ENCODE assay signal across 9 mouse cellular contexts in the genomic region with DNA sequence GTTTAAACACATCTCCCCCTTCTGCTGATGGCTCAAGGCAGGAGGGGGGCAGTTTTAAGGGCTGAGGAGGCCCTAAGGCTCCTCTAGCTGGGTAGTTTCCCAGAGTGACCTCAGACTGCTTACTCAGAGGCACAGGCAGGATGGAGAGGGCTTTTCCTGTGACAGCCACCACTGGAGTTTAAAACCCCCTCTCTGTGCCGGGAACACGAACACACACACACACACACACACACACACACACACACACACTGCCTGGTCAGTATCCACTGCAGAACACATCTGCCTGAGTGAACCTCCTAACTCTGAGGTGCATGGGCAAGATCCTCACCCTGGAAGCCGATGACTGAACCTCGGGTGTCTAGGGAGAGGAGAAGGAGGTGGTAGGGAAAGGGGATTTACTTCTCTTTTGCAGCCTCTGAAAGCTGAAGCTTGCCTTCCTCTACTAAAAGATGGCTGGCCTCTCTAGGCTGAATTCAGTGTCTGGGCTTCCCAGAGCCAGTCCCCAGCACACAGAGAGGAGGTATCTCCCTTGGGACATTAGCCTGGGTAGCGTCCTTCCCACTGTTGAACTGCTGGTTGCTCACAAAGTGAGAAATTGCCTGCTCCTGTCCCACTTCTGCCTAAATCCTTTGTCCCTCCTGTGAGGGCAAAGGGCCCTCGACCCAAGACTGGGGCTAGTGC.
A peak's percentile ranks its signal among the peaks of the same experiment; 100 is the strongest.
DNase-seq lines count a peak whose midpoint lies in the region; ATAC-seq and TF ChIP-seq lines count a peak whose summit lies in the region.
"Had no signal": no experiment of that assay in that cellular context is flagged by ENCODE, and none has a peak within 500 bp of the region (broad histone marks: within the 10 kb centered on the region; RNA-seq: fewer than 3 reads in every experiment).

No protein-coding gene starts in this region.

- ATAC-seq in lung, embryonic 14.5 days (ENCODE audit: insufficient read depth), result no peak
- ATAC-seq in embryonic facial prominence, embryonic 11.5 days (replicated peaks; ENCODE audit: insufficient number of reproducible peaks, low FRiP score, low TSS enrichment, low read depth), result 0 out of 2 replicates have a peak, but pooled peaks have one; percentile 9
- peak; percentile 68 for ATAC-seq in hindbrain, embryonic 16.5 days
- peak; percentile 59 for ATAC-seq in neural tube, embryonic 14.5 days (ENCODE audit: low read depth)

- WGBS in lung, embryonic 14.5 days, result 30% methylated on average over 6 of the region's 6 CpGs
- WGBS in lung, adult 2 months, result 20% methylated on average over 6 of the region's 6 CpGs
- 31% methylated on average over 6 of the region's 6 CpGs for WGBS in embryonic facial prominence, embryonic 11.5 days
- WGBS in hindbrain, embryonic 16.5 days, result 22% methylated on average over 6 of the region's 6 CpGs
- WGBS in neural tube, embryonic 14.5 days, result 30% methylated on average over 6 of the region's 6 CpGs

- H3K27ac ChIP-seq in lung, embryonic 14.5 days (ENCODE audit: low read depth), result no peak overlapping the region
- no peak overlapping the region for H3K27ac ChIP-seq in embryonic facial prominence, embryonic 11.5 days (replicated peaks; ENCODE audit: low read depth, low read length)
- H3K27ac ChIP-seq in hindbrain, embryonic 16.5 days (ENCODE audit: low read depth, low read length), result peak overlapping the region; percentile 74
- H3K27ac ChIP-seq in neural tube, embryonic 14.5 days (ENCODE audit: low read depth, low read length), result peak overlapping the region; percentile 78

- H3K9ac ChIP-seq in lung, embryonic 14.5 days, result no peak overlapping the region
- H3K9ac ChIP-seq in embryonic facial prominence, embryonic 11.5 days (replicated peaks; ENCODE audit: low read length), result no peak overlapping the region
- peak overlapping the region; percentile 77 for H3K9ac ChIP-seq in hindbrain, embryonic 16.5 days (ENCODE audit: low read depth, low read length)
- peak overlapping the region; percentile 64 for H3K9ac ChIP-seq in neural tube, embryonic 14.5 days (replicated peaks; ENCODE audit: low read depth, low read length)

- H3K4me3 ChIP-seq in lung, embryonic 14.5 days (ENCODE audit: low read depth, low read length), result peak overlapping the region; percentile 28; the same call in 1 of the 2 replicates
- no peak overlapping the region for H3K4me3 ChIP-seq in lung, adult 2 months (replicated peaks; ENCODE audit: extremely low read depth, low read depth, low read length)
- peak overlapping the region; percentile 31 for H3K4me3 ChIP-seq in embryonic facial prominence, embryonic 11.5 days (ENCODE audit: low read depth, low read length)
- H3K4me3 ChIP-seq in hindbrain, embryonic 16.5 days (ENCODE audit: low read length), result peak overlapping the region; percentile 52
- peak overlapping the region; percentile 52 for H3K4me3 ChIP-seq in neural tube, embryonic 14.5 days (ENCODE audit: low read depth, low read length)

- TF ChIP-seq POLR2A in lung, adult 2 months (IDR thresholded peaks at IDR 0.05; ENCODE audit: borderline replicate concordance, extremely low read depth, low read depth, low read length), result no peak

- no peaks in the 10 kb centered on the region for H3K9me3 ChIP-seq in lung, embryonic 14.5 days (ENCODE audit: low read depth, low read length)
- H3K9me3 ChIP-seq in embryonic facial prominence, embryonic 11.5 days (replicated peaks; ENCODE audit: control insufficient read depth, low read length), result no peaks in the 10 kb centered on the region
- no peaks in the 10 kb centered on the region for H3K9me3 ChIP-seq in hindbrain, embryonic 16.5 days (ENCODE audit: control insufficient read depth, low read length)
- H3K9me3 ChIP-seq in neural tube, embryonic 14.5 days (ENCODE audit: control insufficient read depth, low read length), result no peaks in the 10 kb centered on the region

- no peaks in the 10 kb centered on the region for H3K36me3 ChIP-seq in lung, embryonic 14.5 days (ENCODE audit: insufficient read depth)
- H3K36me3 ChIP-seq in embryonic facial prominence, embryonic 11.5 days (replicated peaks; ENCODE audit: control insufficient read depth, insufficient read depth, low read depth, low read length), result no peaks in the 10 kb centered on the region
- H3K36me3 ChIP-seq in hindbrain, embryonic 16.5 days (ENCODE audit: control insufficient read depth, insufficient read depth, low read length), result no peaks in the 10 kb centered on the region
- no peaks in the 10 kb centered on the region for H3K36me3 ChIP-seq in neural tube, embryonic 14.5 days (ENCODE audit: control insufficient read depth, insufficient read depth, low read length)

- peak overlapping the region; percentile 59 for H3K4me2 ChIP-seq in lung, embryonic 14.5 days
- H3K4me2 ChIP-seq in embryonic facial prominence, embryonic 11.5 days (ENCODE audit: low read depth, low read length), result peak overlapping the region; percentile 55
- H3K4me2 ChIP-seq in hindbrain, embryonic 16.5 days (ENCODE audit: low read length), result peak overlapping the region; percentile 68
- H3K4me2 ChIP-seq in neural tube, embryonic 14.5 days (ENCODE audit: low read depth, low read length), result peak overlapping the region; percentile 83

- no peak for DNase-seq in lung, embryonic 14.5 days
- DNase-seq in lung, adult 2 months, result no peak
- no peak for DNase-seq in embryonic facial prominence, embryonic 11.5 days (ENCODE audit: low spot score)
- no peak for DNase-seq in left cerebral cortex, postnatal 14 days (ENCODE audit: low spot score in 2 of 2)
- DNase-seq in left cerebral cortex, postnatal 4 days, result no peak
- DNase-seq in right cerebral cortex, postnatal 10 days (ENCODE audit: low spot score in 2 of 2), result no peak
- DNase-seq: gastrocnemius, postnatal 25 days had no signal

- no peaks in the 10 kb centered on the region for H3K4me1 ChIP-seq in lung, embryonic 14.5 days (ENCODE audit: insufficient read depth)
- H3K4me1 ChIP-seq in lung, adult 2 months (ENCODE audit: control insufficient read depth, insufficient read depth, low read length), result no peaks in the 10 kb centered on the region
- peaks cover 3% of the 10 kb centered on the region; the same call in 1 of the 2 replicates for H3K4me1 ChIP-seq in embryonic facial prominence, embryonic 11.5 days (ENCODE audit: control insufficient read depth, insufficient read depth, low read length)
- H3K4me1 ChIP-seq in hindbrain, embryonic 16.5 days (ENCODE audit: control insufficient read depth, insufficient read depth, low read depth, low read length), result no peaks in the 10 kb centered on the region; the same call in 1 of the 2 replicates
- peaks cover 5% of the 10 kb centered on the region; the same call in 1 of the 2 replicates for H3K4me1 ChIP-seq in neural tube, embryonic 14.5 days (ENCODE audit: control insufficient read depth, insufficient read depth, low read length)

- peaks cover 30% of the 10 kb centered on the region for H3K27me3 ChIP-seq in lung, embryonic 14.5 days (ENCODE audit: insufficient read depth, low read length)
- peaks cover 29% of the 10 kb centered on the region for H3K27me3 ChIP-seq in embryonic facial prominence, embryonic 11.5 days (ENCODE audit: control insufficient read depth, insufficient read depth, low read length)
- H3K27me3 ChIP-seq in hindbrain, embryonic 16.5 days (replicated peaks; ENCODE audit: control insufficient read depth, insufficient read depth, low read length), result 0 out of 2 replicates have a peak, but pooled peaks cover 2% of the 10 kb centered on the region
- peaks cover 4% of the 10 kb centered on the region; the same call in 1 of the 2 replicates for H3K27me3 ChIP-seq in neural tube, embryonic 14.5 days (ENCODE audit: control insufficient read depth, insufficient read depth, low read length)

- intact Hi-C loops in left cerebral cortex, postnatal 14 days (cut with DNase I), result no loop called here
- intact Hi-C loops in left cerebral cortex, postnatal 4 days (cut with DNase I), result loop anchor here (5.0 kb wide), 1 partner anchor 57 kb away; no protein-coding TSS in a partner anchor

- TF ChIP-seq CTCF in lung, embryonic 14.5 days (IDR thresholded peaks at IDR 0.05; ENCODE audit: low read depth), result no peak
- no peak for TF ChIP-seq CTCF in lung, adult 2 months (IDR thresholded peaks at IDR 0.05; ENCODE audit: insufficient read depth, low read length)

Comparison
In these comparisons a context has a peak if more than half of its experiments do, and no peak if none do; other contexts are left out.
1. H3K27ac ChIP-seq: peak in hindbrain, embryonic 16.5 days (single experiment) and neural tube, embryonic 14.5 days (single experiment); none in lung, embryonic 14.5 days (single experiment) and embryonic facial prominence, embryonic 11.5 days (single experiment).
2. H3K9ac ChIP-seq: peak in hindbrain, embryonic 16.5 days (single experiment) and neural tube, embryonic 14.5 days (single experiment); none in lung, embryonic 14.5 days (single experiment) and embryonic facial prominence, embryonic 11.5 days (single experiment).
3. Peak in every context shown above with its lines, with median percentiles within 50 percentile points of each other: H3K4me2 ChIP-seq.